Mouse (Mus musculus) ES-E14 (cell line): ENCODE data around the gene Tbc1d24.

ENCODE experiments used
- HCFC1 ChIP-seq: IDR thresholded peaks from 2 replicates; pipeline ENCODE4 v1.6.1; 2012; ENCODE audit warnings: low read length, inconsistent platforms, borderline replicate concordance; ENCODE audit not compliant: insufficient read depth
- ZC3H11A ChIP-seq: IDR thresholded peaks from 2 replicates; pipeline ENCODE4 v1.6.1; 2012; ENCODE audit warnings: low read depth, mild to moderate bottlenecking, inconsistent platforms, low read length, borderline replicate concordance
- ZNF384 ChIP-seq: IDR thresholded peaks from 2 replicates; pipeline ENCODE4 v1.6.1; 2012; ENCODE audit warnings: low read depth, low read length, inconsistent platforms

DNA sequence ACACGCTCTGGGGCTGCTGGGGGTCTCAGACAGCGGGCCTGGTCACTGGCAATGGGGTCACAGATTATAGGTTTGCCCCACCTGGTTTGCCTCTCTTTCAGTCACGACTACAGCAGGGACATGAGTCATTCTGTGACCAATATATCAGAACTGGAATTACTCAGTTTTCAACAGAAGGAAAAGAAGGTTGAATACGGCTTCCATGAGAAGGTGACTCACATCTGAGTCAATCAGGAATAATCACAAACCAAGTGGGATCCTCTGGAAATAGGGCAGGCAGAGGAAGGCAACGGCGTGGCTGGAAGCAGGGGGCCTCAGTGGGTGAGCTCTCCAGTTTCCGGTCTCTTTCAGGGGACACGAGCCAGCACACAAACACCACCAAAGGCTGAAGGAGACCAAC is 38.7 kb upstream of the Tbc1d24 start:
- TF ChIP-seq HCFC1 (no peak), ZNF384 (no peak), ZC3H11A (no peak)
